Mouse (Mus musculus): ENCODE data around the gene Olfr670.

- no peak for TF ChIP-seq POLR2A (IDR thresholded peaks at IDR 0.05; ENCODE audit: low read depth, low read length)
- no peak for TF ChIP-seq CTCF (IDR thresholded peaks at IDR 0.05; ENCODE audit: extremely low read depth, insufficient read depth, insufficient read length, insufficient replicate concordance)
Observed at GRCm38 (mm10) chr7:104921382-104921781, 41.0 kb downstream of the Olfr670 start, which contains the start of gene Olfr667.
